Comparison of ENCODE assay signal across 8 mouse cellular contexts in the genomic region with DNA sequence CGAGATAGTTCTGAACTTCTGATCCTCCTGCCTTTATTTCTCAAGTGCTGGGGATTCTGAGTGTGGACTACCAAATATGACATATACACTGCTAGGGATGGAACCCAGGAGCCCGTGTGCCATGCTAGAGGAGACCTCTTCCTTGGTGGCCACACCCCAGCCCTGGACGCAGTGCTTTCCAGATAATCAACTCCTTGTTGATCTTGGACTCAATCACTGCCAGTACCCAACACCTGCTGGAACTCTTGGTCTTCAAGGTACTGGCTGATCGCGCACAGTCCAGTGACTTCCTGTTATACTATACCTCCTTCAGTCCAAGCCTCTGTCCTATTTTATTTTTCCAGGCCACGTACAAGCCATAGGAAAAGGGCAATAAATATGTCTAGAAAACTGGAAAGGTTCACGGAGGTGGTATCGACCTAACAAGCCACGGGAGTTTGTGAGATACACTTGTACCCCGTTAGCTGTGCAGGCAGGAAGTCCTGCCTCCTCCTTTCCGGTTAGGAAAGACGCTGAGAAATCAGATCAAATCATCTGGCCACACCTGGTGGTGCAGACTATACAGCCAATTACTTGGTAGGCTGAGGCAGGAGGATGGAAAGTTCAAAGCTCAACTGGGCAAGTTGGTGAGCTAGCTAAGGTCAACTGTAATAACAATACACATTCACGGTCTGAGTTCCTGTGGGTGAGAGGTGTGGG. TPM values are rescaled to one million over a fixed set of nuclear protein-coding genes. Genes with fewer than 3 reads are reported as not detected.
DNase-seq lines count a peak whose midpoint lies in the region; ATAC-seq and TF ChIP-seq lines count a peak whose summit lies in the region.

No protein-coding gene starts in this region.

- ATAC-seq in heart, embryonic 12.5 days (ENCODE audit: insufficient number of reproducible peaks, low FRiP score) = peak; percentile 14; the same call in 1 of the 2 replicates
- ATAC-seq in forebrain, embryonic 13.5 days = peak; percentile 9; the same call in 1 of the 2 replicates
- ATAC-seq in liver, embryonic 12.5 days = peak; percentile 66
- no peak for ATAC-seq in stomach, embryonic 16.5 days (ENCODE audit: insufficient read depth, low FRiP score)

- no peak for DNase-seq in heart, postnatal 36 days
- DNase-seq in ES-E14 (ENCODE audit: low read depth, low spot score) = no peak
- DNase-seq in ovary, postnatal 10 days (ENCODE audit: low spot score) = no peak
- DNase-seq in ovary, adult 18-20 months (ENCODE audit: low spot score) = no peak

- intact Hi-C loops in heart, postnatal 36 days (cut with DNase I) = no loop called here

- no peak overlapping the region for H3K27ac ChIP-seq in heart, embryonic 12.5 days (ENCODE audit: poor library complexity, severe bottlenecking)
- H3K27ac ChIP-seq in ES-E14 (ENCODE audit: insufficient read depth, low read depth, low read length, poor library complexity, severe bottlenecking) = peak overlapping the region; percentile 64
- H3K27ac ChIP-seq in forebrain, embryonic 13.5 days = no peak overlapping the region
- H3K27ac ChIP-seq in liver, embryonic 12.5 days = peak overlapping the region; percentile 81
- H3K27ac ChIP-seq in stomach, embryonic 16.5 days (ENCODE audit: low read length) = peak overlapping the region; percentile 36

- H3K9ac ChIP-seq in heart, embryonic 12.5 days = peak overlapping the region; percentile 93; the same call in 1 of the 2 replicates
- H3K9ac ChIP-seq in ES-E14 (ENCODE audit: insufficient read depth, low read depth, low read length, poor library complexity, severe bottlenecking) = peak overlapping the region; percentile 59; the same call in 1 of the 2 replicates
- 0 out of 2 replicates have a peak overlapping the region, but pooled peaks have one; percentile 90 for H3K9ac ChIP-seq in forebrain, embryonic 13.5 days
- peak overlapping the region; percentile 88 for H3K9ac ChIP-seq in liver, embryonic 12.5 days
- peak overlapping the region; percentile 96 for H3K9ac ChIP-seq in stomach, embryonic 16.5 days (ENCODE audit: low read length)

- H3K4me1 ChIP-seq in heart, embryonic 12.5 days (replicated peaks) = peaks cover 35% of the 10 kb centered on the region
- H3K4me1 ChIP-seq in ES-E14 (ENCODE audit: control insufficient read depth in 2 of 2, insufficient read depth in 2 of 2, low read length in 2 of 2, poor library complexity in 1 of 2) = peaks cover 2 to 15% of the 10 kb centered on the region in 2 experiments; a peak in 2 of 4 replicates
- H3K4me1 ChIP-seq in forebrain, embryonic 13.5 days = peaks cover 32% of the 10 kb centered on the region
- H3K4me1 ChIP-seq in liver, embryonic 12.5 days = peaks cover 47% of the 10 kb centered on the region
- peaks cover 26% of the 10 kb centered on the region for H3K4me1 ChIP-seq in stomach, embryonic 16.5 days (ENCODE audit: control insufficient read depth, insufficient read depth, low read length)

- H3K36me3 ChIP-seq in heart, embryonic 12.5 days = peaks cover 10% of the 10 kb centered on the region; the same call in 1 of the 2 replicates
- peaks cover 17% of the 10 kb centered on the region for H3K36me3 ChIP-seq in ES-E14 (ENCODE audit: control insufficient read depth, insufficient read depth, low read length, poor library complexity, severe bottlenecking)
- peaks cover 17% of the 10 kb centered on the region for H3K36me3 ChIP-seq in forebrain, embryonic 13.5 days (ENCODE audit: poor library complexity, severe bottlenecking)
- H3K36me3 ChIP-seq in liver, embryonic 12.5 days = peaks cover 21% of the 10 kb centered on the region
- 0 out of 2 replicates have a peak, but pooled peaks cover 3% of the 10 kb centered on the region for H3K36me3 ChIP-seq in stomach, embryonic 16.5 days (ENCODE audit: control insufficient read depth, insufficient read depth, low read length)

- H3K27me3 ChIP-seq in heart, embryonic 12.5 days (replicated peaks) = no peaks in the 10 kb centered on the region
- no peaks in the 10 kb centered on the region for H3K27me3 ChIP-seq in forebrain, embryonic 13.5 days
- H3K27me3 ChIP-seq in liver, embryonic 12.5 days (replicated peaks) = no peaks in the 10 kb centered on the region
- no peaks in the 10 kb centered on the region for H3K27me3 ChIP-seq in stomach, embryonic 16.5 days (ENCODE audit: control insufficient read depth, insufficient read depth, low read length)

- H3K9me3 ChIP-seq in heart, embryonic 12.5 days (replicated peaks) = no peaks in the 10 kb centered on the region
- no peaks in the 10 kb centered on the region for H3K9me3 ChIP-seq in ES-E14 (ENCODE audit: control insufficient read depth, insufficient read depth, low read depth, low read length)
- no peaks in the 10 kb centered on the region for H3K9me3 ChIP-seq in forebrain, embryonic 13.5 days (replicated peaks)
- no peaks in the 10 kb centered on the region for H3K9me3 ChIP-seq in liver, embryonic 12.5 days (replicated peaks)
- H3K9me3 ChIP-seq in stomach, embryonic 16.5 days (replicated peaks; ENCODE audit: control insufficient read depth, low read length) = no peaks in the 10 kb centered on the region

- 39% methylated on average over 13 of the region's 13 CpGs for WGBS in heart, embryonic 12.5 days
- WGBS in forebrain, embryonic 13.5 days = 53% methylated on average over 13 of the region's 13 CpGs
- 26% methylated on average over 13 of the region's 13 CpGs for WGBS in liver, embryonic 12.5 days (ENCODE audit: insufficient replicate concordance)
- WGBS in stomach, embryonic 16.5 days = 40% methylated on average over 13 of the region's 13 CpGs

- peak overlapping the region; percentile 93 for H3K4me2 ChIP-seq in heart, embryonic 12.5 days
- H3K4me2 ChIP-seq in forebrain, embryonic 13.5 days = peak overlapping the region; percentile 96
- peak overlapping the region; percentile 95 for H3K4me2 ChIP-seq in liver, embryonic 12.5 days
- peak overlapping the region; percentile 69 for H3K4me2 ChIP-seq in stomach, embryonic 16.5 days (ENCODE audit: low read depth, low read length)

- in situ Hi-C loops in ES-E14 (cut with MboI; ENCODE audit: low sequenced_read_pairs in 2 of 2, unreplicated experiment in 2 of 2) = no loop called here

- peak overlapping the region; percentile 92 for H3K4me3 ChIP-seq in heart, embryonic 12.5 days
- H3K4me3 ChIP-seq in ES-E14 (ENCODE audit: insufficient read depth in 1 of 2, low read depth in 1 of 2, low read length in 2 of 2, poor library complexity in 1 of 2, severe bottlenecking in 1 of 2) = peak overlapping the region; percentile 87 to 95
- H3K4me3 ChIP-seq in forebrain, embryonic 13.5 days = peak overlapping the region; percentile 97
- H3K4me3 ChIP-seq in liver, embryonic 12.5 days = peak overlapping the region; percentile 81
- peak overlapping the region; percentile 78 for H3K4me3 ChIP-seq in stomach, embryonic 16.5 days (replicated peaks; ENCODE audit: low read length)

TF ChIP-seq in ES-E14, 5 proteins besides CTCF, POLR2A, EP300 and RAD21:
- TF ChIP-seq CHD2 (IDR thresholded peaks at IDR 0.05; ENCODE audit: low read depth, low read length) (no peak), MAFK (IDR thresholded peaks at IDR 0.05; ENCODE audit: insufficient read depth, low read depth, low read length) (no peak), ZNF384 (IDR thresholded peaks at IDR 0.05; ENCODE audit: low read depth, low read length) (no peak), HCFC1 (IDR thresholded peaks at IDR 0.05; ENCODE audit: borderline replicate concordance, insufficient read depth, low read length) (no peak), ZC3H11A (IDR thresholded peaks at IDR 0.05; ENCODE audit: borderline replicate concordance, low read depth, low read length) (no peak)
TF ChIP-seq in ES-E14: peak in this region for 0.

RNA-seq across cellular contexts. Expression of gene Spata2, which starts 10.0 kb away (rescaled TPM):
- polyA plus RNA-seq in heart, embryonic 12.5 days (2016; fragmentation: Nextera tagmentation; extraction: Ambion mirVana) = 14.6 and 15.4 TPM in 2 replicates
- 10 to 100 TPM; 13.6 to 14.6 TPM for total RNA-seq in heart, postnatal 36 days (2021)
- total RNA-seq in ES-E14 (2012; rRNA removed) = 10.0 and 11.0 TPM in 2 replicates
- 21.3 and 24.4 TPM in 2 replicates for polyA plus RNA-seq in forebrain, embryonic 13.5 days (2015; fragmentation: Nextera tagmentation; extraction: Ambion mirVana)
- 11.0 TPM in 2 replicates for polyA plus RNA-seq in liver, embryonic 12.5 days (2016; fragmentation: Nextera tagmentation; extraction: Ambion mirVana)
- polyA plus RNA-seq in stomach, embryonic 16.5 days (2015; fragmentation: Nextera tagmentation; extraction: Ambion mirVana) = 13.8 and 15.9 TPM in 2 replicates

RNA-seq across cellular contexts. Expression of gene Rnf114, which starts 10.3 kb away (rescaled TPM):
- 61.4 and 62.9 TPM in 2 replicates for polyA plus RNA-seq in heart, embryonic 12.5 days (2016; fragmentation: Nextera tagmentation; extraction: Ambion mirVana)
- total RNA-seq in heart, postnatal 36 days (2021) = 10 to 100 TPM; 68.2 to 70.1 TPM
- total RNA-seq in ES-E14 (2012; rRNA removed) = 39.3 and 48.1 TPM in 2 replicates
- 134 and 147 TPM in 2 replicates for polyA plus RNA-seq in forebrain, embryonic 13.5 days (2015; fragmentation: Nextera tagmentation; extraction: Ambion mirVana)
- 37.6 and 37.9 TPM in 2 replicates for polyA plus RNA-seq in liver, embryonic 12.5 days (2016; fragmentation: Nextera tagmentation; extraction: Ambion mirVana)
- 68.7 and 73.3 TPM in 2 replicates for polyA plus RNA-seq in stomach, embryonic 16.5 days (2015; fragmentation: Nextera tagmentation; extraction: Ambion mirVana)

RNA-seq across cellular contexts. Expression of gene Snai1, which starts 35.3 kb away (rescaled TPM):
- polyA plus RNA-seq in heart, embryonic 12.5 days (2016; fragmentation: Nextera tagmentation; extraction: Ambion mirVana) = 18.8 and 21.4 TPM in 2 replicates
- total RNA-seq in heart, postnatal 36 days (2021) = 1 to 10 TPM; 1.5 to 2.0 TPM
- 1.4 and 3.4 TPM in 2 replicates for total RNA-seq in ES-E14 (2012; rRNA removed)
- 1.9 and 2.7 TPM in 2 replicates for polyA plus RNA-seq in forebrain, embryonic 13.5 days (2015; fragmentation: Nextera tagmentation; extraction: Ambion mirVana)
- polyA plus RNA-seq in liver, embryonic 12.5 days (2016; fragmentation: Nextera tagmentation; extraction: Ambion mirVana) = 4.9 and 5.0 TPM in 2 replicates
- polyA plus RNA-seq in stomach, embryonic 16.5 days (2015; fragmentation: Nextera tagmentation; extraction: Ambion mirVana) = 15.5 and 15.9 TPM in 2 replicates

Comparison
In these comparisons a context has a peak if more than half of its experiments do, and no peak if none do; other contexts are left out.
1. H3K27ac ChIP-seq: peak in ES-E14 (single experiment), liver, embryonic 12.5 days (single experiment) and stomach, embryonic 16.5 days (single experiment); none in heart, embryonic 12.5 days (single experiment) and forebrain, embryonic 13.5 days (single experiment).
2. Peak in every context shown above with its lines, with median percentiles within 50 percentile points of each other: H3K4me2 ChIP-seq, H3K4me3 ChIP-seq and H3K9ac ChIP-seq.